Mouse (Mus musculus) liver, postnatal 0 days (tissue): ENCODE results near the gene Mettl22.

Experiments
- CTCF ChIP-seq: sonication (generic); IDR thresholded peaks from 2 replicates; pipeline ENCODE4 v1.5.1; 2016; ENCODE audit warnings: antibody characterized with exemption, low read depth
- EP300 ChIP-seq: IDR thresholded peaks from 2 replicates; pipeline ENCODE4 v1.6.1; 2016; ENCODE audit warnings: antibody characterized with exemption, low read depth, mild to moderate bottlenecking

DNA sequence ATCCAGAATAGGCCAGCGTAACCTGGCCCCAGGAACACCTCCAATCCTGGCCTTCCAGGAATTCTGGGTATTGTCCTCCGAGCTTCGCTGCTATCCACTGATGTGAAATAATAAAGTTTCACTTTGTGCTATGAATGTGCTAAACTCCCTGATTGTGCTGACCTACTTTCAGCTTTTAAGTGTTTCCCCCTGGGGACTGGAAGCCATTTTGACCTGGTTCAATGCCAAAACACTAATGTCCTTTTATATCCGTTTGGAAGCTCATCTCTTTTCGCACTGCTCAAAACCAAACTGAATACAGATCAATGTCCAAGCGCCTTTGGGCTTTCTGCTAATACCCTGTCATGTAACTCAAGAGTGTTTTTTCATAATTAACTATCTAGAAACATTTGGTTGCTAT, 64.8 kb downstream of the Mettl22 start:
- TF ChIP-seq CTCF (no peak), EP300 (no peak)
